Mouse (Mus musculus) thymus, adult 2 months (tissue): ENCODE measurements around the gene Cryl1.

ENCODE experiments used
- CTCF ChIP-seq: fragments of 200-500 bp; IDR thresholded peaks from 2 replicates; pipeline ENCODE4 v1.5.1; 2012; ENCODE audit warnings: mild to moderate bottlenecking, control low read depth, low read length, moderate library complexity, borderline replicate concordance; ENCODE audit not compliant: control insufficient read depth, poor library complexity, insufficient read depth; ENCODE audit errors: extremely low read depth
- POLR2A ChIP-seq: fragments of 200-500 bp; IDR thresholded peaks from 2 replicates; pipeline ENCODE4 v1.6.1; 2012; ENCODE audit warnings: mild to moderate bottlenecking, low read length, control low read depth, moderate library complexity; ENCODE audit not compliant: control insufficient read depth, poor library complexity, insufficient read depth; ENCODE audit errors: extremely low read depth

DNA sequence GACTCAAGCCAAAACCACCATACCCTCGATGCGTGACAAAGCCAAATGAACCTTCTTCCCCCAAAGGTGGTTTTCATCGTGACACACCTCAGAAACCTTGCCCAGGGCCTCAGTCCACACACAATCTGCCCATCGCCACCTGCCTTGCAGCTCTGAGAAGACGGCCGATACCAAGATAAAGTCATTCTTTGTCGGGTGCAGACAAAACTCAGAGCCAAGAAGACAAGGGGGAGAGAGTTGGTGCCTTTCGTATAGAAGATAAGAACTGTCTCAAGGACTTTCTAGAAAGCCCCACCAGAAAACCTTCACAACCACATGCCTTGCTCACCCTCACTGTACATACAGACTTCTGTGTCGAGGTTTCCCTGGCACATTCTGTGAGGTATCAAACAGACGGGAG is 48.4 kb downstream of the Cryl1 start:
- no peak for TF ChIP-seq POLR2A
- TF ChIP-seq CTCF = no peak
